Mouse (Mus musculus) sigmoid colon, adult 10 weeks (tissue): ENCODE data around the gene Atp7a. TPM values are rescaled to one million over a fixed set of nuclear protein-coding genes. Genes with fewer than 3 reads are reported as not detected.

Experiments
- polyA plus RNA-seq: library from polyadenylated mRNA; stranded (reverse); fragments of 350-450 nt; fragmentation: Illumina TruSeq; extraction: RNeasy Lipid Tissue Mini Kit (QIAGEN cat#74804); gene quantifications from one replicate; pipeline ENCODE4 v1.2.3, GENCODE M21; 2014; ENCODE audit warnings: low read depth, low replicate concordance

The Atp7a gene
- 62.9 TPM for polyA plus RNA-seq

DNA sequence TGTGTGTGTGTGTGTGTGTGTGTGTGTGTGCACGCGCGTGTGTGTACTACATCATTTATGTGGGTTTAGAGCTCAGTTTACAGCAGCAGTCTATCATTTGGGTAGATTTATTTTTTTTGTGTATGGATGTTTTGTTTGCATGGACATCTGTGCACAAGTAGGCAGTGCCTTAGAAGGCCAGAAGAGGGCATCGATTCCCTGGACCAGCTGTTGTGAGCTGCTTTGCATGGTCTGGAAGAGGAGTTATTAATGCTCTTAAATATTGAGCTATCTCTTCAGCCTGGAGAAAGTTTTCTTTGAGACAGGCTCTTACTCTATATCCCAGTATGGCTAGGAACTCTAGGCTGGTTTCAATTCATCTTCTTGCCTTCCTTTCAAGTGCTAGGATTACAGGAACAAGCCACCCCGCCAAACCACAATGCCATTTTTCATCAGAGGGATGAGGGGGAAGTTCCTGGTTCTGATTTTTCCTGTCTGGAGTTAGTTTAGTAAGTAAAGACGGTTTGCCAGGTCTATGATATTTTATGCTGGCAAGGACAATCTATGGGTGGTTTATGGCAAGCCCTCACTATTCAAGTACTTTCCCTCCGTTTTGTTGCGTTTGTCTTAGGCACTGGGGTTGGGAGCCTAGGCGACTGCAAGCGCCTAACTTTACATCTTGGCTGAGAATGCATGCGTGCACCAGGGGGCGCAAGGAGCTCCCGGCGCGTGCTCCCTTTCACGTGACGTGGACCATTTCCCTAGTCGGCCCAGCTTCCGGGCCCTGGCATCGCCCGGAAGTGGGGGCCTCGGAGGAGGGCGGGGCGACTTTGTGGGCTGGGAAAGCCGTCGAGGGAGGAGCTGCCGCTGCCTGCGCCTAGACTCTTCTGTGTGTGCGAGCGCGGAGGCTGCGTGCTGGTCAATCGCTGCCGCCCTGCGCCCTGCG lies at the start of gene Atp7a:
TSS of gene Atp7a (plus strand) at position 859 of the 925 bp plus-strand sequence.

DNA sequence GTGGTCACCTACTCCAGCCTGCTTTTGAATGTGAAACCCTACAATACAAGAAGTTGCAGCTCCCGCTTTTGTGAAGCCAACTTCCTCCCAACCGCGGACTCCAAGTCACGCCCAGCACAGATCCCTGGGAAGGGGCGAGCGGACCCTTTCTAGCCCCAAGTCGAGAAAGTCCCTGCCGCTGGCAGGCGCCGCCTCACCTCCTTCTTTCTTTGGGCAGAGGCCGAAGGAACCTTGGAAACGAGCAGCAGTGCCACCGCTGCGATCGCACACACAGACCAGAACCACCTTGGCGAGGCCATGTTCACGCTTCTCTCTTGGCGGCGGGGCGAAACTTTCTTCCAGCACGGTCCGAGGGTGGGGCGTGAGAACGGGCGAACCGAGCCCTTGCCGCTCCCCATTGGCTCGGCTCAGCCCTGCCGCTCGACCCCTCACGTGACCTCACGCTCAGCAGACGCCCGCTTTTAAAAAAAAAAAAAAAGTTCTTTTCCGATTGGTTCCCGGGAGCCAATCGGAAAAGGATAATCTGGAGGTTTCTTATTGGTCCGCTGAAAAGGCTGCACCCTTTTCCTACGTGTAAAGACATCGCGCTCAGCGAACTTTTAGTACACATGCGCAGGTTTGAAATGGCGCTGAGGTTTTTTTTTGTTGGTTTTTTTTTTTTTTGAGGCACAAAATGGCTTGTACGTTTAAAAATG lies 15.5 kb upstream of the Atp7a start, which contains the start of gene Magt1:
TSS of gene Magt1 (minus strand) at position 442 of the 695 bp plus-strand sequence.

DNA sequence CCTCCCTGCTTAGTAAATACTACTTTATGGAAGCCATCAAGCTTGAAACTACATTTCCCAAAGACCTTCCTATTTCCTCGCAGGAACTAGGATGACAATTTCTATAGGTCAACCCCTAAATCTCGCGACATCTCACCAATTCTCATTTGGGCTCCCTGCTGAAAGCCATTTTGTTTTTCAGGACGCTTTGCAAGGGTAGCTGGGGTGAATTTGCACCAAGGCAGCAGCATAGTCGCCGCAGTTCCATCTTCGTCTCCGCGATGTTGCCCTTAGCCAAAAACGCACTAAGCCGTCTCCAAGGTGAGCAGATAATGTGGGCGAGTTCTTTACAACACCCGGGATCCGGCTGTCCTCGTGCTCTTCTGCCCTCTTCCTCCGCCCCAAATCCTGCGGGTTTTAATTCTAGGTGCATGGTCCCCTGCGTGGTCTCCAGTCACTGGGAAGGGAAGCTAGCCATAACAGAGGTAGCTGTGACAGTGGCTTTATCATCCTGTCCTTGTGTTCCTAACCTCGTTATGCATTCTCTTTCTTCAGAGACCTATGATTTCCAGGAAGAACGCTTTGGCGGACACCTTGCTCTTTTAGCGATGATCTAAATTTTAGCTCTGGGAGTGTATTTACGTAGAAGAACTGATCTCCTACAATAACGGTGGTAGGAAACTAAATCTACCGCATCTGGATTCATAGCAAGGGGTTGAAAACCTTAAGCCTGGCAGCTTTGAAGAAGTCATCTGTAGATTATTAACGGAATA lies 11.3 kb upstream of the Atp7a start, which contains the start of gene Cox7b:
TSS of gene Cox7b (plus strand) at position 130 of the 752 bp plus-strand sequence.

DNA sequence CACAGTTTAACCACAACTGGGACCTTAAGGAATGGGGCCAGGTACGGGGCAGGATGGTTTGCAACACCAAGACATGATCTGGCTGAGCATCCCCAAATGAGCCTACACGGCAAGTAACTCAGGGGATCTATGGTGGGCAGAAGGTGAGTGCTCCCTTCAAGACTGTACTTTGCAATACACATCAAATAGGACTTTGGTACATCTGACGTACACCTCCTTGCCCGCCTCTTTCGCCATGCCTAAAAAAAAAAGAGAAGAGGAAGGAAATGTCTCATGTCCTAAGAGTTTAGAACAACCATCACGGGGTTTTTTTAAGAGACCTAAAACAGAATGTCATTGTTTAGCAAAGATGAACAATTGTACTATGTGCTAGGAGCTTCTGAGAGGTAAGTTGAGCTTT lies 115.9 kb downstream of the Atp7a start, which contains the start of gene Tlr13:
TSS of gene Tlr13 (plus strand) at position 269 of the 400 bp plus-strand sequence.

Other genes with a start within 250 kb of the Atp7a start
- 210 TPM for gene Atrx, start 97.9 kb upstream of the Atp7a start, polyA plus RNA-seq
- gene Magt1, start 15.4 kb upstream of the Atp7a start, polyA plus RNA-seq, result 151 TPM
- 1,901 TPM for gene Cox7b, start 11.6 kb upstream of the Atp7a start, polyA plus RNA-seq
- gene Tlr13, start 115.9 kb downstream of the Atp7a start, polyA plus RNA-seq, result 7.8 TPM
- 215 TPM for gene Pgk1, start 159.8 kb downstream of the Atp7a start, polyA plus RNA-seq
- gene Taf9b, start 193.9 kb downstream of the Atp7a start, polyA plus RNA-seq, result 35.6 TPM
- gene Fnd3c2, start 228.1 kb downstream of the Atp7a start, polyA plus RNA-seq, result not detected